Mouse (Mus musculus): ENCODE measurements at regions not wholly inside any gene's neighbourhood (a gene's known extent, or its start where the extent isn't known, plus 50 kb on each side); places are given as distances from the start of the nearest gene placed in this dataset.

DNA sequence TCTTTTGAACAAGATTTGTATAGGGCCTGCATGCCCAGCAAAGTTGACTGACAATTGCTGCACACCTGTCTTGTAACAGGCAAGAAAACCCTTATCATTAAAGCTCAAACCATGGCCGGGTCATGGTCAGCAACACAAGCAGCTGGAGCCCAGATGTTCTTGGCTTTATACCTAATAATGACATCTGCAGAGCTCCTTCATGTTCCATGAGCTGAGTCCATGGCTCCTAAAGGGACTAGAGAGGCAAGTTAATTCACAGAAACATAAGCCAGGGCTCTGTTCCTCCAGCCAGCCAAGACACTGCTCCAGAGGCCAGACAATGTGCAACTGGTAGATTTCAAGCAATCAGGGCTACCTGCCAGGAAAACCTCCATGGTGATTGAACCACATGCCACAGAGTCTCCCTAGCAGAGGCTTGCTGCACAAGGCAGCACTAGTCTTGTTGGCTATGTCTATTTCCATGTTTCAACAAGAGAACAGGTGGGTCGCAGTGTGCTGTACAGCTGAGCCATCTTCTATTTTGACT lies 259.1 kb downstream of the Lrriq3 start:
- Histone ChIP-seq H3K9ac (replicated peaks; ENCODE audit: low read depth, low read length) (no peak overlapping the region), H3K4me2 (ENCODE audit: low read length) (no peak overlapping the region), H3K4me1 (replicated peaks; ENCODE audit: control insufficient read depth, insufficient read depth, low read length) (no peaks in the 10 kb centered on the region), H3K9me3 (ENCODE audit: control insufficient read depth, low read length) (no peaks in the 10 kb centered on the region), H3K27ac (ENCODE audit: low read length) (no peak overlapping the region), H3K36me3 (ENCODE audit: control insufficient read depth, insufficient read depth) (no peaks in the 10 kb centered on the region), H3K4me3 (replicated peaks; ENCODE audit: low read length) (no peak overlapping the region), H3K27me3 (replicated peaks; ENCODE audit: control insufficient read depth, insufficient read depth, low read length) (no peaks in the 10 kb centered on the region)
- no peak for ATAC-seq
- WGBS, result 89% methylated on average over 2 of the region's 2 CpGs

DNA sequence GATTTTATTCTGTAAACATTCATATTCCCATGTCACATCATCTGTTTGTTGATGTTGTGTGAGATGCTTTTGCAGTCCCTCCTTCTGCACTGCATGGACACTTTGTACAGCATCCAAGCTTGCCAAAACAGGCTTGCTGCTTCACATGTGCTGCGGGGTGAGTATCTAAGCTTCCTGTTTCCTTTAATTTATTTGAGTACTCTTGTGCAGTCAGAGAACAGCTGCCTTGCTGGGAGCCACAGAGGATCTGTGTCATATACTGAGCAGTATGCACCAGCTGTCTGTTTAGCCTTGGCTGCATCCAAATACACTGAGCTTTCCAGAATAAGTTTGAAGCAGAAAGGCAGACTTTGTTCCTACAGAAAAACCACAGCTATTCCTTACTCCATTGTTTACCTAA lies 267.2 kb downstream of the Lrriq3 start:
- Histone ChIP-seq H3K4me3 (replicated peaks; ENCODE audit: low read length) (no peak overlapping the region), H3K9me3 (ENCODE audit: control insufficient read depth, low read length) (no peaks in the 10 kb centered on the region), H3K27ac (ENCODE audit: low read length) (no peak overlapping the region), H3K4me1 (replicated peaks; ENCODE audit: control insufficient read depth, insufficient read depth, low read length) (no peaks in the 10 kb centered on the region), H3K36me3 (ENCODE audit: control insufficient read depth, insufficient read depth) (no peaks in the 10 kb centered on the region), H3K9ac (replicated peaks; ENCODE audit: low read depth, low read length) (no peak overlapping the region), H3K27me3 (replicated peaks; ENCODE audit: control insufficient read depth, insufficient read depth, low read length) (no peaks in the 10 kb centered on the region), H3K4me2 (ENCODE audit: low read length) (no peak overlapping the region)
- 61% methylated on average over 1 of the region's 1 CpGs for WGBS
- peak; percentile 89 for ATAC-seq

DNA sequence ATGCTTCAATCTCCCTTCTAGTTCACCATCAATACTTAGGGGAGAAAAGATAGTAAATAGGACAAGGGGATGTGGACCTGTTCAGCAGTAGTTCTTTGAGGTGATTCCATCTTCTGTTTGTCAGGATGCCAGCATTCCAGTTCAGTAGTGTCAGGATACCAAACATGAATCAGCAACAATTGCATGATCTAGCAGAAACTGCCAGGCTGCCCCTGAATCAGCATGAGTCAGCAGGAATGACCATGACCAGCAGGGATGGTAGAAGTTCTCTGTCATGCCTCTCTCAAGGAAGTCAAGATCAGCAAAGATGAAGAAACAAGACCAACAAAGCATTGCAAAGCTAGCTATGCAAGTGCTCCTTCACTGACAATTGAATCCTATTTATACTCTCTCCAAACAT lies 277.5 kb downstream of the Lrriq3 start:
- Histone ChIP-seq H3K36me3 (ENCODE audit: control insufficient read depth, insufficient read depth) (no peaks in the 10 kb centered on the region), H3K4me3 (replicated peaks; ENCODE audit: low read length) (no peak overlapping the region), H3K4me1 (replicated peaks; ENCODE audit: control insufficient read depth, insufficient read depth, low read length) (no peaks in the 10 kb centered on the region), H3K4me2 (ENCODE audit: low read length) (no peak overlapping the region), H3K9me3 (ENCODE audit: control insufficient read depth, low read length) (no peaks in the 10 kb centered on the region), H3K27me3 (replicated peaks; ENCODE audit: control insufficient read depth, insufficient read depth, low read length) (no peaks in the 10 kb centered on the region), H3K9ac (replicated peaks; ENCODE audit: low read depth, low read length) (no peak overlapping the region), H3K27ac (ENCODE audit: low read length) (no peak overlapping the region)
- ATAC-seq, result no peak

DNA sequence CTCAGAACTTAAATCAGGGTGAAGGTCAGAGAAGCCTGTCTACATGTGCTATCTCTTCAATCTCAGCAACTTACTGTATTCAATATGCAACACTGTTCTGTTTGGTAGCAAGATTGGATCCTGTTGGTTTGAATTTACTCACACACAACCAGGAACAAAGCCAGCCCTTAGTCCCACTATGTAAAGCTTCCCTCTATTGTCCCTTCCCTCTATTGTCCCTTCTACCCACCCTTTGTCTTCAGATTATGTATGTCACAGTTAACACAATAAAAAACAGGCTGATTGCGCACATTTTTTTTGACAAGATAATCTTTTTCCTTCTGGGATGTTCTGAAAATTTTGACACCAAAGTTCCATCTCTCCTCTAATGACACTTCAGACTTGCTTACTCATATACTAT lies 280.4 kb downstream of the Lrriq3 start:
- Histone ChIP-seq H3K27ac (ENCODE audit: low read length) (no peak overlapping the region), H3K4me1 (replicated peaks; ENCODE audit: control insufficient read depth, insufficient read depth, low read length) (no peaks in the 10 kb centered on the region), H3K36me3 (ENCODE audit: control insufficient read depth, insufficient read depth) (no peaks in the 10 kb centered on the region), H3K9me3 (ENCODE audit: control insufficient read depth, low read length) (no peaks in the 10 kb centered on the region), H3K4me2 (ENCODE audit: low read length) (no peak overlapping the region), H3K27me3 (replicated peaks; ENCODE audit: control insufficient read depth, insufficient read depth, low read length) (no peaks in the 10 kb centered on the region), H3K4me3 (replicated peaks; ENCODE audit: low read length) (no peak overlapping the region), H3K9ac (replicated peaks; ENCODE audit: low read depth, low read length) (no peak overlapping the region)
- no peak for ATAC-seq
- WGBS, result 82% methylated on average over 1 of the region's 1 CpGs

- Histone ChIP-seq H3K27me3 (replicated peaks; ENCODE audit: control insufficient read depth, insufficient read depth, low read length) (no peaks in the 10 kb centered on the region), H3K27ac (ENCODE audit: low read length) (no peak overlapping the region), H3K4me3 (replicated peaks; ENCODE audit: low read length) (no peak overlapping the region), H3K36me3 (ENCODE audit: control insufficient read depth, insufficient read depth) (no peaks in the 10 kb centered on the region), H3K4me2 (ENCODE audit: low read length) (no peak overlapping the region), H3K4me1 (replicated peaks; ENCODE audit: control insufficient read depth, insufficient read depth, low read length) (no peaks in the 10 kb centered on the region), H3K9ac (replicated peaks; ENCODE audit: low read depth, low read length) (no peak overlapping the region), H3K9me3 (ENCODE audit: control insufficient read depth, low read length) (no peaks in the 10 kb centered on the region)
- peak; percentile 86 for ATAC-seq
- WGBS, result 46% methylated on average over 4 of the region's 4 CpGs
These were observed 288.7 kb downstream of the Lrriq3 start for GRCm38 (mm10) chr3:155381910-155382309.

- no peaks in the 10 kb centered on the region for H3K27me3 ChIP-seq (replicated peaks; ENCODE audit: control insufficient read depth, insufficient read depth, low read length)
- H3K27ac ChIP-seq (ENCODE audit: low read length), result no peak overlapping the region
- H3K9me3 ChIP-seq (ENCODE audit: control insufficient read depth, low read length), result no peaks in the 10 kb centered on the region
- 88% methylated on average over 2 of the region's 2 CpGs for WGBS
- H3K4me1 ChIP-seq (replicated peaks; ENCODE audit: control insufficient read depth, insufficient read depth, low read length), result no peaks in the 10 kb centered on the region
- no peak overlapping the region for H3K4me3 ChIP-seq (replicated peaks; ENCODE audit: low read length)
- ATAC-seq, result no peak
- H3K36me3 ChIP-seq (ENCODE audit: control insufficient read depth, insufficient read depth), result no peaks in the 10 kb centered on the region
- no peak overlapping the region for H3K9ac ChIP-seq (replicated peaks; ENCODE audit: low read depth, low read length)
- H3K4me2 ChIP-seq (ENCODE audit: low read length), result no peak overlapping the region
These were observed 289.6 kb downstream of the Lrriq3 start for GRCm38 (mm10) chr3:155382817-155383216.

- no peaks in the 10 kb centered on the region for H3K9me3 ChIP-seq (ENCODE audit: control insufficient read depth, low read length)
- H3K36me3 ChIP-seq (ENCODE audit: control insufficient read depth, insufficient read depth), result no peaks in the 10 kb centered on the region
- no peak overlapping the region for H3K4me3 ChIP-seq (replicated peaks; ENCODE audit: low read length)
- H3K27me3 ChIP-seq (replicated peaks; ENCODE audit: control insufficient read depth, insufficient read depth, low read length), result no peaks in the 10 kb centered on the region
- ATAC-seq, result no peak
- H3K4me2 ChIP-seq (ENCODE audit: low read length), result no peak overlapping the region
- WGBS, result 83% methylated on average over 5 of the region's 5 CpGs
- no peaks in the 10 kb centered on the region for H3K4me1 ChIP-seq (replicated peaks; ENCODE audit: control insufficient read depth, insufficient read depth, low read length)
- H3K9ac ChIP-seq (replicated peaks; ENCODE audit: low read depth, low read length), result no peak overlapping the region
- no peak overlapping the region for H3K27ac ChIP-seq (ENCODE audit: low read length)
These were observed 297.4 kb downstream of the Lrriq3 start for GRCm38 (mm10) chr3:155390666-155391065.

DNA sequence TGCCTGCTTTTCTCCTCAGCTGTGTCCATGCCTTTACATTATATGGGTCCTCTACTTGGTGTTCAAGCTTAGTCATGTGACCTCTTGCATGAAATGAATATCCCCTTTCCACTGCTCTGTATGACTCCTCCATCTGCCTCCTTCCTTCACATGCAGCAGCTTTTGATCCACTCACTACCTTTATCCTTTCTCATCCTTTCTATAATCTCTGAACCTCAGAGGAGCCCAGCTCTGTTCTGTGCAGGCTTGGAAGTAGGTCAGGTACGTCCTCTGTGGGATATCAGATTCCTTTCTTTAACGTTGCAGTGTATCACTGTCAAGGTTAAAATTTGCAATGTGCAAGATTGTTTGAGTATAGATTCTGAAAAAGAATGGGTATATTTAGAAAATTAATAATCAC lies 302.9 kb downstream of the Lrriq3 start:
- Histone ChIP-seq H3K36me3 (ENCODE audit: control insufficient read depth, insufficient read depth) (no peaks in the 10 kb centered on the region), H3K9ac (replicated peaks; ENCODE audit: low read depth, low read length) (no peak overlapping the region), H3K27me3 (replicated peaks; ENCODE audit: control insufficient read depth, insufficient read depth, low read length) (no peaks in the 10 kb centered on the region), H3K4me1 (replicated peaks; ENCODE audit: control insufficient read depth, insufficient read depth, low read length) (no peaks in the 10 kb centered on the region), H3K27ac (ENCODE audit: low read length) (no peak overlapping the region), H3K4me3 (replicated peaks; ENCODE audit: low read length) (no peak overlapping the region), H3K4me2 (ENCODE audit: low read length) (no peak overlapping the region), H3K9me3 (ENCODE audit: control insufficient read depth, low read length) (no peaks in the 10 kb centered on the region)
- 92% methylated on average over 2 of the region's 2 CpGs for WGBS
- ATAC-seq, result no peak

GRCm38 (mm10) chr3:155401763-155402162 lies 308.5 kb downstream of the Lrriq3 start:
- Histone ChIP-seq H3K9ac (replicated peaks; ENCODE audit: low read depth, low read length) (no peak overlapping the region), H3K36me3 (ENCODE audit: control insufficient read depth, insufficient read depth) (no peaks in the 10 kb centered on the region), H3K4me3 (replicated peaks; ENCODE audit: low read length) (no peak overlapping the region), H3K4me2 (ENCODE audit: low read length) (no peak overlapping the region), H3K4me1 (replicated peaks; ENCODE audit: control insufficient read depth, insufficient read depth, low read length) (no peaks in the 10 kb centered on the region), H3K27ac (ENCODE audit: low read length) (no peak overlapping the region), H3K27me3 (replicated peaks; ENCODE audit: control insufficient read depth, insufficient read depth, low read length) (no peaks in the 10 kb centered on the region), H3K9me3 (ENCODE audit: control insufficient read depth, low read length) (no peaks in the 10 kb centered on the region)
- WGBS, result 82% methylated on average over 1 of the region's 1 CpGs
- ATAC-seq, result no peak

DNA sequence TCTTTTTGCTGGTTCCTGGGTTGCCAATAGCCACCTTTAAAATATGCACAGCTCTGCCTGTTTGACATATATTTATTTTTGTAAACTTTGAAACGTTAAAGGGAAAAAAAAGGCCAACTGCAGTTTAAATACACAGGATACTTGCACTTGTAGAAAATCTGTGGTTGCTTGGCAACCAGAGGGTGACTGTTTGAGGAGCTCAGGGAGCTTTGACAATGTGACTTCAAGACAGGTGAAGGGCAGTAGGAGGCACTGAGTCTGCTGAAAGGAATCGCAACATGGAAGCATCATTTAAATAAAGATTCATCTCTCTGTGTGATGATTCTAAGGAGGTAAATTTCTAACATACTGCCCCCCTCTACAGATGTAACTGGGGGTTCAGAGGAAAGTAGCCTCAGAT lies 315.7 kb downstream of the Lrriq3 start:
- no peak overlapping the region for H3K4me3 ChIP-seq (replicated peaks; ENCODE audit: low read length)
- H3K36me3 ChIP-seq (ENCODE audit: control insufficient read depth, insufficient read depth), result no peaks in the 10 kb centered on the region
- H3K4me1 ChIP-seq (replicated peaks; ENCODE audit: control insufficient read depth, insufficient read depth, low read length), result peaks cover 2% of the 10 kb centered on the region; the same call in 1 of the 2 replicates
- 38% methylated on average over 2 of the region's 2 CpGs for WGBS
- no peak for ATAC-seq
- H3K4me2 ChIP-seq (ENCODE audit: low read length), result no peak overlapping the region
- H3K9me3 ChIP-seq (ENCODE audit: control insufficient read depth, low read length), result no peaks in the 10 kb centered on the region
- H3K27me3 ChIP-seq (replicated peaks; ENCODE audit: control insufficient read depth, insufficient read depth, low read length), result no peaks in the 10 kb centered on the region
- no peak overlapping the region for H3K9ac ChIP-seq (replicated peaks; ENCODE audit: low read depth, low read length)
- no peak overlapping the region for H3K27ac ChIP-seq (ENCODE audit: low read length)
